Mouse (Mus musculus) neural tube, embryonic 13.5 days (tissue): Measurements from ENCODE around the gene Hnrnpk. TPM values are rescaled to one million over a fixed set of nuclear protein-coding genes. Genes with fewer than 3 reads are reported as not detected.
A peak's percentile ranks its signal among the peaks of the same experiment; 100 is the strongest.
"Not testable (repeated sequence)": the region's sequence is repeated elsewhere in the genome, so short reads cannot be mapped to it uniquely, and the experiment has no call there.

ENCODE experiments used
- ATAC-seq: fragments of 200-750 bp; cut with Nextera tagmentation; 2 replicates; pipeline ENCODE4 v1.8.0; 2017; ENCODE audit warnings: low read depth, mild to moderate bottlenecking, moderate TSS enrichment, moderate library complexity
- H3K27ac ChIP-seq: fragments of 300-500 bp; sonication (generic); replicated peaks from 2 replicates; pipeline ENCODE4 v1.5.1; 2015; ENCODE audit warnings: moderate library complexity, mild to moderate bottlenecking, inconsistent platforms
- H3K27me3 ChIP-seq: fragments of 300-500 bp; sonication (generic); 2 replicates; pipeline ENCODE4 v1.6.1; 2015; ENCODE audit warnings: mild to moderate bottlenecking, inconsistent platforms
- H3K36me3 ChIP-seq: fragments of 300-500 bp; sonication (generic); 2 replicates; pipeline ENCODE4 v1.6.1; 2015; ENCODE audit warnings: mild to moderate bottlenecking, inconsistent platforms
- H3K4me1 ChIP-seq: fragments of 300-500 bp; sonication (generic); replicated peaks from 2 replicates; pipeline ENCODE4 v1.6.1; 2015; ENCODE audit warnings: inconsistent platforms
- H3K4me2 ChIP-seq: fragments of 300-500 bp; sonication (generic); 2 replicates; pipeline ENCODE4 v1.6.1; 2015; ENCODE audit warnings: inconsistent platforms, mild to moderate bottlenecking, moderate library complexity
- H3K4me3 ChIP-seq: fragments of 300-500 bp; sonication (generic); 2 replicates; pipeline ENCODE4 v1.5.1; 2015; ENCODE audit warnings: mild to moderate bottlenecking, inconsistent platforms
- H3K9ac ChIP-seq: fragments of 300-500 bp; sonication (generic); 2 replicates; pipeline ENCODE4 v1.6.1; 2015; ENCODE audit warnings: moderate library complexity, mild to moderate bottlenecking, inconsistent platforms
- H3K9me3 ChIP-seq: fragments of 300-500 bp; sonication (generic); 2 replicates; pipeline ENCODE4 v1.6.1; 2016; ENCODE audit warnings: inconsistent platforms
- WGBS: fragments of 180-500 bp; shearing (Covaris S2); methylation state at CpG from one replicate; pipeline ENCODE4 v1.1.7; 2015; 5-methylcytosine and 5-hydroxymethylcytosine counted together
- polyA plus RNA-seq: library from polyadenylated mRNA; unstranded; fragments of >200 nt; fragmentation: Nextera tagmentation; extraction: Ambion mirVana; gene quantifications from 2 replicates; pipeline ENCODE4 v1.2.1, GENCODE M21; 2015

Hnrnpk gene
- polyA plus RNA-seq, 1 experiment from 2014 or later: 1,581 TPM

DNA sequence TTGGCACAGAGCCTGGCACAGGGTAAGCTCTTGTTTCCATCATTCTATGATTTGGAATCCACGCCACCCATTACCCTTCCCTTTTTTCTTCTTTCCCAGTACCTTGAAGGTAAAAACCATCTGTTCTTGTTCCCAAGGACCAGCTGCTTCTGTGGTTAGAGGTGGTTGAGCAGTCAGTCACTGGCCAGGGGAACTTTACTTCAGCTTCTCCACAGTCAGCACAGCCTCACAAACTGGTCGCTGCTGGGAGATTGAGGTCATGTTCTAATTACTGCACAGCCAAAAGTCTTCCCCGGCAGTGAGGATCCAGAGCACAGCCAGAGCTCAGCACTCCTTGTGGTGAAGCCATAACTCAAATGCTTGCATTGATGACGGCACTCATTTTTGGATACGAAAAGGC is 12.7 kb upstream of the Hnrnpk start:
- ATAC-seq: no peak
- H3K4me3 ChIP-seq: no peak overlapping the region
- H3K9me3 ChIP-seq: peaks cover 5% of the 10 kb centered on the region; the same call in 1 of the 2 replicates
- peaks cover 25% of the 10 kb centered on the region for H3K36me3 ChIP-seq
- WGBS: 82% methylated on average over 5 of the region's 5 CpGs
- no peaks in the 10 kb centered on the region for H3K27me3 ChIP-seq
- no peaks in the 10 kb centered on the region; the same call in 1 of the 2 replicates for H3K4me1 ChIP-seq
- H3K4me2 ChIP-seq: no peak overlapping the region
- H3K27ac ChIP-seq: no peak overlapping the region
- H3K9ac ChIP-seq: no peak overlapping the region

GRCm38 (mm10) chr13:58415374-58415773 is 12.2 kb upstream of the Hnrnpk start:
- Histone ChIP-seq H3K36me3 (peaks cover 30% of the 10 kb centered on the region), H3K27ac (no peak overlapping the region), H3K9me3 (peaks cover 5% of the 10 kb centered on the region; the same call in 1 of the 2 replicates), H3K4me1 (no peaks in the 10 kb centered on the region; the same call in 1 of the 2 replicates), H3K9ac (no peak overlapping the region), H3K27me3 (no peaks in the 10 kb centered on the region), H3K4me2 (no peak overlapping the region), H3K4me3 (no peak overlapping the region)
- no peak for ATAC-seq
- WGBS: 68% methylated on average over 6 of the region's 6 CpGs

DNA sequence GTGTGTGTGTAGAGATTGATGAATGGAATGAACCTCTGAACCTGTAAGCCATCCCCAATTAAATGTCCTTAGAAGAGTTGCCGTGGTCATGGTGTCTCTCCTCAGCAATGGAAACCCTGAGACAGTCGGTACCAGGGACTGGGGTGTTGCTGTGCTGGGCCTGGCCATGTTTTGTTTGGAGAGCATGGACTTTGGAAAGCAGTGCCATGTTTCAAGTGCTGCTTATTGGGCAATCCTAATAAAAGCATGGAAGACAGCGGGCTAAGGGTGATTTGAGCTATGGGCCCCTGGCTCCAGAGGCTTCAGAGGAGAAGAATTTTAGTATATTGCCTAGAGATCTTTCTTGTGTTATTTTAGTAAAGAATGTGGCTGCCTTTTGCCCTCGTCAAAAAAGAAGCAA is 7.9 kb upstream of the Hnrnpk start:
- Histone ChIP-seq H3K4me2 (no peak overlapping the region), H3K27me3 (no peaks in the 10 kb centered on the region), H3K4me1 (no peaks in the 10 kb centered on the region; the same call in 1 of the 2 replicates), H3K9me3 (0 out of 2 replicates have a peak, but pooled peaks cover 5% of the 10 kb centered on the region), H3K27ac (no peak overlapping the region), H3K4me3 (no peak overlapping the region), H3K36me3 (peaks cover 37% of the 10 kb centered on the region), H3K9ac (no peak overlapping the region)
- 98% methylated on average over 4 of the region's 4 CpGs for WGBS
- ATAC-seq: no peak

GRCm38 (mm10) chr13:58402744-58403110 is 416 bp downstream of the Hnrnpk start:
- peak overlapping the region; percentile 100 for H3K27ac ChIP-seq
- H3K9me3 ChIP-seq: no peaks in the 10 kb centered on the region
- H3K36me3 ChIP-seq: peaks cover 12% of the 10 kb centered on the region
- H3K9ac ChIP-seq: peak overlapping the region; percentile 100
- H3K4me2 ChIP-seq: peak overlapping the region; percentile 57
- H3K4me3 ChIP-seq: peak overlapping the region; percentile 79
- peaks cover 18% of the 10 kb centered on the region for H3K4me1 ChIP-seq
- WGBS: under 1% methylated on average over 34 of the region's 48 CpGs
- no peaks in the 10 kb centered on the region for H3K27me3 ChIP-seq
- ATAC-seq: peak; percentile 67

GRCm38 (mm10) chr13:58402003-58402743 is 970 bp downstream of the Hnrnpk start, which contains the start of gene Rmi1:
TSS of gene Rmi1 (plus strand) at chr13:58402248.
- Histone ChIP-seq H3K4me2 (peak within 1 kb of the TSS; percentile 91), H3K27ac (peak within 1 kb of the TSS; percentile 100), H3K9ac (peak within 1 kb of the TSS; percentile 100), H3K36me3 (peaks cover 17% of the 10 kb centered on the region), H3K9me3 (no peaks in the 10 kb centered on the region), H3K4me1 (peaks cover 23% of the 10 kb centered on the region), H3K27me3 (no peaks in the 10 kb centered on the region), H3K4me3 (peak within 1 kb of the TSS; percentile 79)
- whole genome bisulfite sequencing: under 1% methylated on average over 91 of the region's 91 CpGs
- ATAC-seq: peak; percentile 97

DNA sequence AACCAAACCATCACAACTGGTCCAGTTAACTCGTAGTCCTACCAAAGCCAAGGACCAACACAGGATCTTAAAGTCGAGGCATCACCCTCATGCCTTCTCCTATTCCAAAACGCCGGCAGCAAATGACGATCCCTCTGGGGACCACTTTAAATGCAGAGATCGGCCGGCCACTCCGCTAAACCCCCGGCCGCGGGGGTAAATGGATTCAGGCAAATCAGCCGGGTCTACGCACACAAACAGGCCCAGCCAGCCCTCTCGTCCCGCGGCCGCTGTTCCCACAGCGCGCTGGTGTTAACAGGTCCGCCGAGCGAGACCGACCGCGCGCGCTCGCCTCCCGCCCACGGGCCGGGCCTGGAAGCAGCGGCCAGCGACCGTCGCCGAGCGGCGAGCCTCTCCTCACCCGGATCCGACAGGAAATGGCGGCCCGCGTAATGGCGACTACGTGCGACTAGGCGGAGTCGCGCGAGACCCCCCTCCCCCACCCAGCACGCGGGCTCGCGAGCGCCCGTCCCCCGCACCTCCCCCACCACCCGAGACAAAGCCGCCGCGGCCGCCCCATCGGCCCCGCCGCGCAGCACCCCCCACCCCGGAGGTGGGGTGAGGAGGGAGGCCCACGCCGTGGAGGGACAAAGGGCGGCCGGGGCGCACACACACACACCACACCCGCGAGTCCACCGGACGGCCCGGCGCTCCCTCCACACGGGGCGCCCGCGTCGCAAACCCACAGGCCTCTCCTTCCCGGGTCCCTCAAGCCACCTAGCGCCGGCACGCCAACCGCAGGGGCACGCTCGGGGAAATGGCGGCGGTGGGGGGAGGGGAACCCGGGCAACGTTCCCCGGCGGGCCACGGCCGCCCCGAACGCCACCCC is 1.8 kb downstream of the Hnrnpk start:
- peaks cover 23% of the 10 kb centered on the region for H3K36me3 ChIP-seq
- under 1% methylated on average over 78 of the region's 100 CpGs for WGBS
- peak overlapping the region; percentile 79 for H3K4me3 ChIP-seq
- peaks cover 23% of the 10 kb centered on the region for H3K4me1 ChIP-seq
- peak; percentile 63 for ATAC-seq
- H3K9ac ChIP-seq: peak overlapping the region; percentile 100
- H3K27me3 ChIP-seq: no peaks in the 10 kb centered on the region
- H3K27ac ChIP-seq: peak overlapping the region; percentile 100
- no peaks in the 10 kb centered on the region for H3K9me3 ChIP-seq
- H3K4me2 ChIP-seq: peak overlapping the region; percentile 91

- Histone ChIP-seq H3K9ac (peak overlapping the region; percentile 100), H3K9me3 (no peaks in the 10 kb centered on the region), H3K4me2 (peak overlapping the region; percentile 91), H3K36me3 (peaks cover 31% of the 10 kb centered on the region), H3K4me1 (peaks cover 23% of the 10 kb centered on the region), H3K4me3 (peak overlapping the region; percentile 79), H3K27ac (no peak overlapping the region), H3K27me3 (no peaks in the 10 kb centered on the region)
- WGBS: under 1% methylated on average over 10 of the region's 11 CpGs
- ATAC-seq: no peak
Measured at GRCm38 (mm10) chr13:58400576-58400975, 2.6 kb downstream of the Hnrnpk start.

DNA sequence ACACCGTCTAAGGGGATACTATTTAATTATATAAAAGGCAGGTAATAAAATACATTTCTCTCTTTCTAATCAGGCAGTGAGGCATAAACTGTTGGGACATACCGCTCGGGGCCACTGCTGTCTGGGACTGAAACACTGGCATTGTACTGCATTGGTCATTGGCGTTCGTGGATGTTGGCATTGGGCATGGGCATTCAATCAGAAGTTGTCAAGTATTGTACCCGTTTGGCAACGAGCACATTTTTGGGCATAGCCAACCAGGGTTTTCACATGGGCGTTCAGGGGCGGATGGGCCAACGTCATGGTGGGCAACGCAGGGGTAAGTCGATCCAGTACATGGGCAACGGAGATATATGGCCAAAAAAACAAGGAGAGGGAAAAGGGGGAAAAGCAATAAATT is 5.5 kb downstream of the Hnrnpk start:
- Histone ChIP-seq H3K9ac (no peak overlapping the region), H3K36me3 (peaks cover 58% of the 10 kb centered on the region), H3K4me1 (peaks cover 17% of the 10 kb centered on the region), H3K27me3 (no peaks in the 10 kb centered on the region), H3K9me3 (no peaks in the 10 kb centered on the region), H3K4me2 (no peak overlapping the region), H3K4me3 (no peak overlapping the region), H3K27ac (no peak overlapping the region)
- 72% methylated on average over 13 of the region's 13 CpGs for WGBS
- no peak for ATAC-seq

DNA sequence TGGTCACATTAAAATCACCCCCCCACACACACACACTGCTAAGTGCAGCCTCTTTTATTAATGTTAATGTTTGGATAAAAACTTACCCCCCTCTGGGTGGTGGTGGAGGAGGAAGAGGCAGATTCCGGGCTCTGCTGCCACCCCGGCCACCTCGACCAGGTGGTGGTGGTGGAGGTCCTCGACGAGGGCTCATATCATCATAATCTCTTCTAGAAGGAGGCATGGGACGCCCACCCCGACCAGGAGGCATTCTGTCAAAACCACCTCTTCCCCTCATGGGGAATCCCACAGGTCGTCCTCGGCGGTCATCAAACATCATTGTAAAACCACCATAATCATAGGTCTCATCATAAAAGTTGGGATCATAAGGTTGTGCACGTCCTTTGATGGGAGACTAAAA is 8.8 kb downstream of the Hnrnpk start:
- not testable (repeated sequence) for H3K4me1 ChIP-seq, H3K9ac ChIP-seq, H3K4me2 ChIP-seq, H3K27ac ChIP-seq, H3K4me3 ChIP-seq, H3K27me3 ChIP-seq, H3K9me3 ChIP-seq, ATAC-seq
- peaks cover 82% of the 10 kb centered on the region for H3K36me3 ChIP-seq
- WGBS: 89% methylated on average over 11 of the region's 11 CpGs

DNA sequence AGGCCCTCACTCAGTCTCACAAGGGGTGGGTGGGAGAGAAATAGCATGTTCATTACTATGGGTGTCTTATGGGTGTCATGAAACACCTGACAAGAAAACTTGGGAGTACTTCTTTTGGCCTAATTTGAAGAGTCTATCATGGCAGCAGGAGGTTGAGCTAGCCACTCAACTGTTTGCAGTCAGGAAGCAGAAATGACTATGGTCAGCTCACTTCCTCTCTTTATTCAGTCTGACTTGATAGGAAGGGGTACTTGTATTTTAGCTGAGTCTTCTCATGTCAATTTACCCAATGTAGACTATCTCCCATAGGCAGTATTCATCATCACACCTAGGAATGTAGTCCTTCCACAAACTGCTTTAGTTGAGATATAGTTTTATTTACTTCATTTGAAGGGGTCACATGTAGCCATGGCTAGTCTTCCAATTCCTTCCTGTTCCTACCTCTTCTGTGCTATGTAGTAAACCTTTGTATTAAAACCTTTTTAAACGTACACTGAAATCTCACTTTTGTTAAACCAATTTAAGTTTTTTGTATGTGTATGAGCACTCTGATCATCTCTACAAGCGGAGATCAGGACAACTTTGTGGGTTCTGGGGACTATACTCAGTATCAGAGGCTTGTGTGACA is 13.7 kb downstream of the Hnrnpk start:
- H3K4me3 ChIP-seq: no peak overlapping the region
- no peaks in the 10 kb centered on the region for H3K27me3 ChIP-seq
- no peak overlapping the region for H3K9ac ChIP-seq
- WGBS: 79% methylated on average over 2 of the region's 2 CpGs
- H3K9me3 ChIP-seq: no peaks in the 10 kb centered on the region
- no peak overlapping the region for H3K4me2 ChIP-seq
- ATAC-seq: no peak
- H3K4me1 ChIP-seq: peaks cover 6% of the 10 kb centered on the region; the same call in 1 of the 2 replicates
- H3K27ac ChIP-seq: no peak overlapping the region
- H3K36me3 ChIP-seq: peaks cover 44% of the 10 kb centered on the region

DNA sequence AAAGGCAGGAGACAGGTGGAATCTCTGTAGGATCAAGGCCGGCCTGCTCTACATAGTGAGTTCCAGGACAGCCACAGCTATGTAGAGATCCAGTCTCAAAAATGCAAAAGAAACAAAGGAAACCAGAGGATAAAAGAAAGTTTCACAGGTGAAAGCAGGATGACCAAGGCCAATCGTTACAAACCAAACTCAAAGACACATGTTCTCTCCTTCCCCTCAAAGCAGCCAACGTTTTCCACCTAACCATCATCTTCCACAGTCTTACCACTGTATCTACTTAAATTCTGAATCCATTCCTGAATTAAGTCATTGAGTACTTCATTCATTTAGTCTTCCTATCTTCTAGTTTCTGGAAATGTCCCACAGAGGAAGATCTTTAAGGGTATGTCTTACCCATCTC is 14.8 kb downstream of the Hnrnpk start:
- no peak overlapping the region for H3K9ac ChIP-seq
- peaks cover 34% of the 10 kb centered on the region for H3K36me3 ChIP-seq
- H3K9me3 ChIP-seq: no peaks in the 10 kb centered on the region
- no peak overlapping the region for H3K4me3 ChIP-seq
- ATAC-seq: no peak
- H3K4me1 ChIP-seq: peaks cover 12% of the 10 kb centered on the region
- 44% methylated on average over 3 of the region's 3 CpGs for WGBS
- no peaks in the 10 kb centered on the region for H3K27me3 ChIP-seq
- no peak overlapping the region for H3K4me2 ChIP-seq
- no peak overlapping the region for H3K27ac ChIP-seq

GRCm38 (mm10) chr13:58387948-58388347 is 15.2 kb downstream of the Hnrnpk start:
- Histone ChIP-seq H3K9ac (no peak overlapping the region), H3K4me3 (no peak overlapping the region), H3K4me2 (no peak overlapping the region), H3K27me3 (no peaks in the 10 kb centered on the region), H3K9me3 (no peaks in the 10 kb centered on the region), H3K36me3 (peaks cover 31% of the 10 kb centered on the region), H3K27ac (no peak overlapping the region), H3K4me1 (peaks cover 12% of the 10 kb centered on the region)
- no peak for ATAC-seq
- WGBS: 14% methylated on average over 7 of the region's 7 CpGs
